Mouse (Mus musculus): ENCODE results near the gene Ubqln1.
A peak's percentile ranks its signal among the peaks of the same experiment; 100 is the strongest.

Gene Ubqln1

GRCm38 (mm10) chr13:58201343-58201742 lies 14.1 kb downstream of the Ubqln1 start:
- DNase-seq (ENCODE audit: low read depth, low spot score): no peak

GRCm38 (mm10) chr13:58197981-58198640 lies 17.3 kb downstream of the Ubqln1 start:
- DNase-seq (ENCODE audit: low read depth, low spot score): no peak

- no peak for DNase-seq (ENCODE audit: low read depth, low spot score)
Observed at GRCm38 (mm10) chr13:58197211-58197610, 18.2 kb downstream of the Ubqln1 start.

GRCm38 (mm10) chr13:58194908-58195307 lies 20.5 kb downstream of the Ubqln1 start:
- no peak for DNase-seq (ENCODE audit: low read depth, low spot score)

GRCm38 (mm10) chr13:58193221-58193620 lies 22.2 kb downstream of the Ubqln1 start:
- DNase-seq (ENCODE audit: low read depth, low spot score): no peak

- DNase-seq (ENCODE audit: low read depth, low spot score): no peak
Observed at GRCm38 (mm10) chr13:58192146-58192545, 23.3 kb downstream of the Ubqln1 start.

GRCm38 (mm10) chr13:58191516-58191915 lies 23.9 kb downstream of the Ubqln1 start:
- DNase-seq (ENCODE audit: low read depth, low spot score): no peak

GRCm38 (mm10) chr13:58189473-58189872 lies 26.0 kb downstream of the Ubqln1 start:
- DNase-seq (ENCODE audit: low read depth, low spot score): no peak

- peak; percentile 48 for DNase-seq (ENCODE audit: low read depth, low spot score)
Observed at GRCm38 (mm10) chr13:58188412-58188811, 27.0 kb downstream of the Ubqln1 start.

- no peak for DNase-seq (ENCODE audit: low read depth, low spot score)
Observed at GRCm38 (mm10) chr13:58187751-58188150, 27.7 kb downstream of the Ubqln1 start.

GRCm38 (mm10) chr13:58186281-58186680 lies 29.2 kb downstream of the Ubqln1 start:
- no peak for DNase-seq (ENCODE audit: low read depth, low spot score)

GRCm38 (mm10) chr13:58184111-58184510 lies 31.3 kb downstream of the Ubqln1 start:
- DNase-seq (ENCODE audit: low read depth, low spot score): no peak

GRCm38 (mm10) chr13:58181607-58182551 lies 33.6 kb downstream of the Ubqln1 start:
- DNase-seq (ENCODE audit: low read depth, low spot score): no peak

- no peak for DNase-seq (ENCODE audit: low read depth, low spot score)
Observed at GRCm38 (mm10) chr13:58177511-58178208, 37.8 kb downstream of the Ubqln1 start.

GRCm38 (mm10) chr13:58176105-58176504 lies 39.3 kb downstream of the Ubqln1 start:
- DNase-seq (ENCODE audit: low read depth, low spot score): no peak

GRCm38 (mm10) chr13:58168119-58168518 lies 47.3 kb downstream of the Ubqln1 start:
- no peak for DNase-seq (ENCODE audit: low read depth, low spot score)

GRCm38 (mm10) chr13:58163343-58163742 lies 52.1 kb downstream of the Ubqln1 start:
- no peak for DNase-seq (ENCODE audit: low read depth, low spot score)

GRCm38 (mm10) chr13:58160761-58161160 lies 54.7 kb downstream of the Ubqln1 start:
- no peak for DNase-seq (ENCODE audit: low read depth, low spot score)

- DNase-seq (ENCODE audit: low read depth, low spot score): peak; percentile 87
Observed at GRCm38 (mm10) chr13:58158099-58158912, 57.1 kb downstream of the Ubqln1 start.

GRCm38 (mm10) chr13:58157447-58158098 lies 57.9 kb downstream of the Ubqln1 start, which contains the start of gene Idnk:
Idnk (plus strand) TSS chr13:58157649.
- peak; percentile 39 for DNase-seq (ENCODE audit: low read depth, low spot score)

- no peak for DNase-seq (ENCODE audit: low read depth, low spot score)
Observed at GRCm38 (mm10) chr13:58157036-58157435, 58.4 kb downstream of the Ubqln1 start.
